Mouse (Mus musculus): ENCODE measurements around the gene Prpf39. TPM values are rescaled to one million over a fixed set of nuclear protein-coding genes. Genes with fewer than 3 reads are reported as not detected.

The Prpf39 gene
- polyA plus RNA-seq, 1 experiment from 2014 or later: 66.9 TPM

Other genes with a start within 250 kb of the Prpf39 start
- gene Gm527, start 118.4 kb upstream of the Prpf39 start, polyA plus RNA-seq (2016; fragmentation: Nextera tagmentation; extraction: Ambion mirVana): 2.9 and 3.7 TPM in 2 replicates
- gene Klhl28, start 70.8 kb upstream of the Prpf39 start, polyA plus RNA-seq (2016; fragmentation: Nextera tagmentation; extraction: Ambion mirVana): 19.5 and 20.4 TPM in 2 replicates
- 27.5 and 33.4 TPM in 2 replicates for gene Togaram1, start 70.5 kb upstream of the Prpf39 start, polyA plus RNA-seq (2016; fragmentation: Nextera tagmentation; extraction: Ambion mirVana)
- gene Fkbp3, start 37.7 kb downstream of the Prpf39 start, polyA plus RNA-seq (2016; fragmentation: Nextera tagmentation; extraction: Ambion mirVana): 619 and 629 TPM in 2 replicates
- gene Fancm, start 39.3 kb downstream of the Prpf39 start, polyA plus RNA-seq (2016; fragmentation: Nextera tagmentation; extraction: Ambion mirVana): 14.3 and 15.9 TPM in 2 replicates
- 63.4 and 70.5 TPM in 2 replicates for gene Mis18bp1, start 136.3 kb downstream of the Prpf39 start, polyA plus RNA-seq (2016; fragmentation: Nextera tagmentation; extraction: Ambion mirVana)
- gene Wdr20rt, start 189.2 kb downstream of the Prpf39 start, polyA plus RNA-seq (2016; fragmentation: Nextera tagmentation; extraction: Ambion mirVana): not detected in 2 replicates

Measured in midbrain, embryonic 12.5 days (tissue).